Mouse (Mus musculus): Measurements from ENCODE around the gene Arnt2. TPM values are rescaled to one million over a fixed set of nuclear protein-coding genes. Genes with fewer than 3 reads are reported as not detected.

Gene Arnt2
- polyA plus RNA-seq, 1 experiment from 2014 or later: 48.8 TPM

GRCm38 (mm10) chr7:84421753-84422152 is 11.8 kb upstream of the Arnt2 start:
- Histone ChIP-seq H3K27ac (replicated peaks) (no peak overlapping the region), H3K9ac (no peak overlapping the region), H3K4me1 (replicated peaks) (no peaks in the 10 kb centered on the region), H3K4me3 (no peak overlapping the region), H3K36me3 (no peaks in the 10 kb centered on the region), H3K4me2 (no peak overlapping the region), H3K9me3 (no peaks in the 10 kb centered on the region), H3K27me3 (no peaks in the 10 kb centered on the region)
- no peak for ATAC-seq (ENCODE audit: low read depth)

DNA sequence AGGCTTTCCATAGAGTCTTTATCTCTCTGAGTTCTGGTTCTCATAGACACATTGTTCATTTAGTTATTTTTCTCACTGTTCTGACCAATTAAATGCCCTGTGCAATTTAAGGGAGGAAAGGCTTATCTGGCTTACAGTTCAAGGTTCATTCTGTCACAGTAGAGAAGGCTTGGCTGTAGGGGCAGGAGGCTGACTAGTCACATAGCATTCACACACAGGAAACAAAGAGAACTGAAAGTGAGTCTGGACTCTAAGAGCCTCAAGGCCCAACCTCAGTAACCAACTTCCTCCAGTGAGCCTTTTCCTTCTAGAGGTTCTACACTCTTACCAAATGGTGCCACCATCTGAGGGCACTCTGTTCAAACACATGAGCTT is 11.3 kb upstream of the Arnt2 start:
- no peak overlapping the region for H3K27ac ChIP-seq (replicated peaks)
- H3K27me3 ChIP-seq: no peaks in the 10 kb centered on the region
- no peaks in the 10 kb centered on the region for H3K36me3 ChIP-seq
- no peak overlapping the region for H3K9ac ChIP-seq
- H3K9me3 ChIP-seq: no peaks in the 10 kb centered on the region
- no peak overlapping the region for H3K4me3 ChIP-seq
- no peaks in the 10 kb centered on the region for H3K4me1 ChIP-seq (replicated peaks)
- no peak for ATAC-seq (ENCODE audit: low read depth)
- H3K4me2 ChIP-seq: no peak overlapping the region

DNA sequence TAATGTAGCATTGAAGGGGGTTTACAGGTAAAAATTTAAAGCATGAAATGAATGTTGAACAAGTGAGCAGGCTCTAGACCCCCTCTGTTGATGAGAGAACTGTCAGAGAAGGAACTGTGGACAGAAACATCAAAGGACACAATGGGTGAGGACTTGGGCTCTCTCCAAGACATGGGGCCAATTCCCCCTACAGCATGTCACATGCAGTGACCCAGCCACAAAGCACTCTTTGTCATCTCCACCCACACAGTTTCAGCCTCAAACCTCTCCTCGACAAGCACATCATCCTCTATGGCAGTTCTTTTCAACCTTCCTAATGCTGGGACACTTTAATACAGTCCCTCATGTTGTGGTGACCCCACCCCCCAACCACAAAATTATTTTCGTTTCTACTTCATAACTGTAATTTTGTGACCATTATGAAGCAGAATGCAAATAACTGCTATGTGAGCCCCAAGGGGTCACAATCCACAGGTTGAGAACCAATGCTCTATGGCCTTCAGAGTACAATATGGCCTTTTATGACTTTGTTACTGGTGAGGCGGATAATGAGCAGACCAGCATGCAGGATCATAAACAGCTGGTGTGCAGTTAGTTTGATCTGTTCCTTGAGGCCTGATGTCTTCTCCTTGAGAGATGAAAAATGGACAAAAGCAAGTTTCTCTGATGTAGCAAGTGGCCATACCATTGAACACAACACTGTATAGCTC is 10.8 kb upstream of the Arnt2 start:
- Histone ChIP-seq H3K9ac (no peak overlapping the region), H3K36me3 (no peaks in the 10 kb centered on the region), H3K4me3 (no peak overlapping the region), H3K27me3 (no peaks in the 10 kb centered on the region), H3K4me1 (replicated peaks) (no peaks in the 10 kb centered on the region), H3K27ac (replicated peaks) (no peak overlapping the region), H3K9me3 (no peaks in the 10 kb centered on the region), H3K4me2 (no peak overlapping the region)
- WGBS: 57% methylated on average over 3 of the region's 3 CpGs
- ATAC-seq (ENCODE audit: low read depth): no peak

DNA sequence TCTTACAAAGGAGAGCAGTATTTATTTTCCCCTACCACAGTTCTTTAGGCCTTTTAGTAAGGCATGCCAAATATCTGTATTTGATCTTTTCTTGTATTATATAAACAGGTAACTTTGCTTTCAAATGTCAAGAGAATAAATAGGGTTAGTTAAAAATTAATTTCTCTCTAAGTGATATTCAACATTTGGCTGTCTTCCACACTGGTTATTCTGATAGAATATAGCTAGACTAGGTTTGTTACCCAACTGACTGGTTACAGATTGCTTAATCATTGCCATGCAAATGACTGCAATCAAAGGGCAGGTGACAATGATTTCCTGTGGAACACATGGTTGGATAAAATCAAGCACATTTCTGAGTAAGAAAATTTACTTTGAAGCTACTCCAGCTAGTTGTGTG is 7.5 kb upstream of the Arnt2 start:
- Histone ChIP-seq H3K4me3 (no peak overlapping the region), H3K27ac (replicated peaks) (no peak overlapping the region), H3K4me1 (replicated peaks) (no peaks in the 10 kb centered on the region), H3K36me3 (no peaks in the 10 kb centered on the region), H3K9ac (no peak overlapping the region), H3K27me3 (no peaks in the 10 kb centered on the region), H3K9me3 (no peaks in the 10 kb centered on the region), H3K4me2 (no peak overlapping the region)
- no peak for ATAC-seq (ENCODE audit: low read depth)

- 65% methylated on average over 8 of the region's 8 CpGs for WGBS
These were observed 2.6 kb upstream of the Arnt2 start for GRCm38 (mm10) chr7:84412570-84412969.

DNA sequence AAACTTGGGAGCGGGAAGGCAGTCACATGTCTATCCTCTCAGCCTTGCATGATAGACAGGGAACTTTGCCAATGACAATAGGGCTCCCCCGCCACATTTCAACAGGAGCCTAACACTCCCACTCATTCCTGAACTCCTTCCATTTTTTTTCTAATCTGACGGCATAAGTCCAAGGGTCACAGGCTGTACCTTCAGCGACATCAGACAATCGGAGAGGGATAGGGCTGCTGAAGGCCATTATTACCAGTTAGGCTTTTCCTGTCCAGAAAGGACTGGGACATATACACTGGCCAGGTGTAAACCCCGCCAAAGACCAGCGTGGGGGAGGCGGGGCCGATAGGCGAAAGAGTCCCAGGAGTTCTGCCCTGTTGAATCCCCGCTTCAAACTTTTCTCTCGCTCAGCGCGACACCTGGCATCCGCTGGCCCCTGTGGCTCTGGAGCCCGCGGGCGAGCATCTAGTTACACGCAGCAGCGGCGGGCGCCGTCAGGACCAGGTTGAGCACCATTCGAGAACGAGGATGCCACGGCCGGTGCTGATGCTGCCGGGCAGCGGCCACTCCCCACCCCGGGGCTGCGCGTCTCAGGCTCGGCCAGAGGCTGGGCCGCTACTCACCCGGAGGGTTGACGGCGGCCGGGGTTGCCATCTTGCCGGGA is 608 bp downstream of the Arnt2 start:
- peak; percentile 84 for ATAC-seq (ENCODE audit: low read depth)
- H3K9me3 ChIP-seq: no peaks in the 10 kb centered on the region
- H3K27me3 ChIP-seq: no peaks in the 10 kb centered on the region
- peaks cover 46% of the 10 kb centered on the region for H3K4me1 ChIP-seq (replicated peaks)
- WGBS: 2% methylated on average over 39 of the region's 39 CpGs
- H3K4me2 ChIP-seq: peak overlapping the region; percentile 75
- H3K36me3 ChIP-seq: peaks cover 10% of the 10 kb centered on the region; the same call in 1 of the 2 replicates
- peak overlapping the region; percentile 78 for H3K4me3 ChIP-seq
- H3K9ac ChIP-seq: peak overlapping the region; percentile 91
- H3K27ac ChIP-seq (replicated peaks): peak overlapping the region; percentile 97

More at GRCm38 (mm10) chr7:84412570-84412969, 2.6 kb upstream of the Arnt2 start:
- H3K27ac ChIP-seq (replicated peaks): no peak overlapping the region
- no peak overlapping the region for H3K4me3 ChIP-seq
- no peaks in the 10 kb centered on the region for H3K9me3 ChIP-seq
- peaks cover 33% of the 10 kb centered on the region for H3K4me1 ChIP-seq (replicated peaks)
- no peak overlapping the region for H3K4me2 ChIP-seq
- ATAC-seq (ENCODE audit: low read depth): no peak
- no peak overlapping the region for H3K9ac ChIP-seq
- H3K27me3 ChIP-seq: no peaks in the 10 kb centered on the region
- H3K36me3 ChIP-seq: no peaks in the 10 kb centered on the region

- WGBS: 76% methylated on average over 5 of the region's 5 CpGs
- H3K4me1 ChIP-seq (replicated peaks): peaks cover 56% of the 10 kb centered on the region
- no peak for ATAC-seq (ENCODE audit: low read depth)
These were observed 1.7 kb downstream of the Arnt2 start for GRCm38 (mm10) chr7:84408282-84408681.

GRCm38 (mm10) chr7:84403371-84403770 is 6.6 kb downstream of the Arnt2 start:
- H3K4me1 ChIP-seq (replicated peaks): peaks cover 73% of the 10 kb centered on the region
- WGBS: 20% methylated on average over 5 of the region's 5 CpGs

More at GRCm38 (mm10) chr7:84408282-84408681, 1.7 kb downstream of the Arnt2 start:
- H3K27me3 ChIP-seq: no peaks in the 10 kb centered on the region
- H3K27ac ChIP-seq (replicated peaks): 0 out of 2 replicates have a peak overlapping the region, but pooled peaks have one; percentile 11
- H3K9ac ChIP-seq: peak overlapping the region; percentile 6; the same call in 1 of the 2 replicates
- H3K4me2 ChIP-seq: peak overlapping the region; percentile 75
- peaks cover 10% of the 10 kb centered on the region; the same call in 1 of the 2 replicates for H3K36me3 ChIP-seq
- no peaks in the 10 kb centered on the region for H3K9me3 ChIP-seq
- peak overlapping the region; percentile 78 for H3K4me3 ChIP-seq

GRCm38 (mm10) chr7:84401641-84402455 is 8.1 kb downstream of the Arnt2 start:
- Histone ChIP-seq H3K4me1 (replicated peaks) (peaks cover 70% of the 10 kb centered on the region), H3K9me3 (no peaks in the 10 kb centered on the region)
- 31% methylated on average over 9 of the region's 9 CpGs for WGBS

More at GRCm38 (mm10) chr7:84403371-84403770, 6.6 kb downstream of the Arnt2 start:
- ATAC-seq (ENCODE audit: low read depth): no peak
- H3K27me3 ChIP-seq: no peaks in the 10 kb centered on the region
- peaks cover 10% of the 10 kb centered on the region; the same call in 1 of the 2 replicates for H3K36me3 ChIP-seq
- H3K9me3 ChIP-seq: no peaks in the 10 kb centered on the region
- no peak overlapping the region for H3K4me3 ChIP-seq
- no peak overlapping the region for H3K4me2 ChIP-seq
- H3K27ac ChIP-seq (replicated peaks): no peak overlapping the region
- H3K9ac ChIP-seq: no peak overlapping the region

GRCm38 (mm10) chr7:84397320-84397719 is 12.7 kb downstream of the Arnt2 start:
- Histone ChIP-seq H3K4me1 (replicated peaks) (peaks cover 43% of the 10 kb centered on the region), H3K36me3 (no peaks in the 10 kb centered on the region)
- no peak for ATAC-seq (ENCODE audit: low read depth)

More at GRCm38 (mm10) chr7:84401641-84402455, 8.1 kb downstream of the Arnt2 start:
- Histone ChIP-seq H3K27me3 (no peaks in the 10 kb centered on the region), H3K4me2 (peak overlapping the region; percentile 33; the same call in 1 of the 2 replicates), H3K36me3 (peaks cover 10% of the 10 kb centered on the region; the same call in 1 of the 2 replicates), H3K4me3 (no peak overlapping the region), H3K27ac (replicated peaks) (peak overlapping the region; percentile 86), H3K9ac (peak overlapping the region; percentile 45; the same call in 1 of the 2 replicates)
- ATAC-seq (ENCODE audit: low read depth): peak; percentile 80

DNA sequence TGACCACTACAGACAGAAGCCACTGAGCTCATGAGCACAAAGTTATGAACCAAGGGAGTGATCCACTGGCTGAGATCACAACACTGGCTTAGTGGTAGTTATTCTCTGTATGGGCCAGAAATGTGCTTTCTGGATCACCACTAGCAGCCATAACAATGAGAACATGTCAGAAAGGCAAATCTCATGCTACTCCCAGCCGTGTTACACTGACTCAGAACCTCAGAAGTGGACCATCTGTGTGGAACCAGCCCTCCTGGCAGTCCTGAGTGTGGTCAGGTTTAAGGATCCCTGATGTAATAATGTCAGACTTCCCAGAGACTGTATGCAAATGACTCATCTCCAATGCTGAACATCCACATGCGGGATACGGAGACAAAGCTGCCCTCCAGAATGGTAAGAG is 13.4 kb downstream of the Arnt2 start:
- WGBS: 93% methylated on average over 3 of the region's 3 CpGs
- H3K4me3 ChIP-seq: no peak overlapping the region
- no peak overlapping the region for H3K27ac ChIP-seq (replicated peaks)
- ATAC-seq (ENCODE audit: low read depth): no peak
- H3K36me3 ChIP-seq: no peaks in the 10 kb centered on the region
- H3K9me3 ChIP-seq: no peaks in the 10 kb centered on the region
- peaks cover 35% of the 10 kb centered on the region for H3K4me1 ChIP-seq (replicated peaks)
- H3K4me2 ChIP-seq: no peak overlapping the region
- no peaks in the 10 kb centered on the region for H3K27me3 ChIP-seq
- H3K9ac ChIP-seq: no peak overlapping the region

More at GRCm38 (mm10) chr7:84397320-84397719, 12.7 kb downstream of the Arnt2 start:
- Histone ChIP-seq H3K27ac (replicated peaks) (no peak overlapping the region), H3K27me3 (no peaks in the 10 kb centered on the region), H3K9ac (no peak overlapping the region), H3K4me3 (no peak overlapping the region), H3K9me3 (no peaks in the 10 kb centered on the region), H3K4me2 (no peak overlapping the region)
- 58% methylated on average over 1 of the region's 1 CpGs for WGBS

- no peak overlapping the region for H3K4me2 ChIP-seq
- H3K27ac ChIP-seq (replicated peaks): no peak overlapping the region
- no peaks in the 10 kb centered on the region for H3K27me3 ChIP-seq
- H3K36me3 ChIP-seq: no peaks in the 10 kb centered on the region
- no peaks in the 10 kb centered on the region for H3K9me3 ChIP-seq
- 83% methylated on average over 3 of the region's 3 CpGs for WGBS
- no peak for ATAC-seq (ENCODE audit: low read depth)
- no peak overlapping the region for H3K4me3 ChIP-seq
- no peaks in the 10 kb centered on the region for H3K4me1 ChIP-seq (replicated peaks)
- H3K9ac ChIP-seq: no peak overlapping the region
These were observed 22.1 kb downstream of the Arnt2 start for GRCm38 (mm10) chr7:84387826-84388225.

All from neural tube, embryonic 13.5 days (tissue).